Mouse (Mus musculus): ENCODE measurements around the gene Crym.

Crym gene

DNA sequence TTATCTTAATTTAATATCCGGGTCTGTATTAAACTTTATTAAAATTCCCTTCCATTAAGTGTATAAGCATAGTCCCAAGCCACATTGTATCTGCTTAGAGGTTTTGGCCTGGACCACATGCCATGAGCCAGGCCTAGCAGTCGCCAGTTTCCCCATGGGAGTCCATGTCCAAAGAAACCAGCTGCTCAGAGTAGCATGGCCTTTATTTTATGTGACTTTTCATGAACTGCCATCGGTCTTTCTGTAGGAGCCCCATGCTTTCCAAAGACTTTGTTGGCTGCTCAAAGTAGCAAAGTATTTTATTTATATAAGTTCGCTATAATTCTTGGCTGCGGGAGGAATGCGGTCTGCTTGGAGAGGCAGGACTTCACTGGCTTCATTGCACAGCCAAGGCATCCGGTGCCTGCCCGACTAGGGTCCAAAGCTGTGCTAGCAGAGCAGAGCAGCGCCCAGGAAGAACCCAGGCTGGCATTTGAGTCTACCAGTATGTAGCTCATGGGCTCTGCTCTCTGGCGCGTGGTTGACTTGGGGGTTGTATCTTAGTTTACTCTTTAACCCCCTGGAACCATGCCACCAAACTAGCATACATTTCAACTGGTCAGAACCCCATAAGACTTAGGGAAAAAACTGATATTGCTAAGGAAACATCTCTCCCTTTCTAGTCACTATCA, 38.2 kb downstream of the Crym start:
- peak in 1 of 2 experiments; percentile 57 for DNase-seq (ENCODE audit: low spot score in 2 of 2)

DNA sequence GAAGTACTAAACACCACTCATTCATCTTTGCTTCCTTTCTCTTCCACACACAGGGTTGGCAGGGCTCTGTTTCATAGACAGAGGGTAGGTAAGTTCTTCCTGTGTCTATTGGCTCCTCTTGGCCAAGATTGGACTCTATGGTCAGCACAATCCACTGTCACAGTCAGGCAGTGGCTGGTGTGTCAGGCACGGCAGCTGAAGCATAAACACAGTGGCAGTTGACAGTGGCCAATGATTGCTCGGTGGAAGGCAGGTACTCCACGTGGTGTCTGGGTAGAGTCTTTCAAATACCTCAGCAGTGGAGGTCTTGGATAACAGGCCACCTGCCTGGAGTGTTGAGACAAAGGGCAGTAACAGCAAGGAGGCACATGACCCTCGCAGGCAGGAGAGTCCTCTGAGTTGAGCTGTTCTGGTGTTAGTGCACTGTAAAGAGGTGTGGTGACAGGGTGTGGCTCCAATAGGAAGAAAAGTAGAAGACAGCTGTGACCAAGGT, 43.7 kb downstream of the Crym start:
- no peak for DNase-seq (ENCODE audit: low spot score in 2 of 2)

DNA sequence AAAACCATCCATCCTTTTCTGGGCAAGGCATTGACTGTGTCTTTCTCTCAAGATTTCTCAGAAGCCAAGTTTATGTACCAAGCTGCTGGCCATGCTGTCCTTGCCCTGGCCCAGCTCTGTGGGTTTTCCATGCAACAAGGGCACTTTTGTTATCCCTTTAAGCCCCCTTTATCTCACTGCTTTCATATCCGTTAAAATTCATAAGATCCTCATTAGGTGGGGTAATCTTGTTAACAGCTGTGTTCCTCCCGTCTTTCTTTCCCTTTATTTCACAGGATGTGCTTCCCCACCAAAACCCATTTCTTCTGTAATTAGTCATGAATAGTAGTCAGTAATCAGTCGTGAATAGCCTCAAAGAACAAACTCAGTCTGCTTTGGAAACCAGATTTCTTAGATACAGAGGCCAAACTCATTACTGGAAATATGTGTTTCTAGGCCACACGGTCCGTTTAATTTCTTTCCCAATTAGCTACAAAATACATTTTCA, 44.3 kb downstream of the Crym start:
- no peak for DNase-seq (ENCODE audit: low spot score in 2 of 2)

DNA sequence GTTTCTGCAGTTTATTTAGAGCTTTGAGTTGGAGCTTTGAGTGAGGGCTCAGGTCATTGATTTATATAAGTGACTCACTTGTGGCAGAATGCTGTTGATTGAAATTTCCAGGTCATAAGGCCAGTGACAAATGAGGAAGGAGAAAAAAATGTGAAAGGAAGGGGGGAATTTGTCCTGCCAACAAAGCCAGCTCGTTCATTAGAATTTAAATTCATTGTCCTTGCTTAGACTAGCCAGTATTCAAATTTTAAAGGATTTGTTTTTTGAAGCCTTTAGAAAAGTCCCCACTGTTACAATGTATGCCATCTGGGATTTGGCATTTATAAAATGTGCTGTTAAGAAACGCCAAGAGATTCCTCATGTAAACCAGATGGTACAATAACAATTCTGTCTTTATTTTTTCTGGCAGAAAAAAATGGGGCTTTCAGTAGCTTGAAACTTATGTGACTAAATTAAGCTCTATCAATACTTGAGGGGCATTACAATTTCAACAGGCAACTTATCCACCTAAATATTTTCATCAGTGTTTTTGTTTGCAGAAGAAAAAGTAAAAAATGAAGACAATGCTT, 45.0 kb downstream of the Crym start:
- no peak for DNase-seq (ENCODE audit: low spot score in 2 of 2)

DNA sequence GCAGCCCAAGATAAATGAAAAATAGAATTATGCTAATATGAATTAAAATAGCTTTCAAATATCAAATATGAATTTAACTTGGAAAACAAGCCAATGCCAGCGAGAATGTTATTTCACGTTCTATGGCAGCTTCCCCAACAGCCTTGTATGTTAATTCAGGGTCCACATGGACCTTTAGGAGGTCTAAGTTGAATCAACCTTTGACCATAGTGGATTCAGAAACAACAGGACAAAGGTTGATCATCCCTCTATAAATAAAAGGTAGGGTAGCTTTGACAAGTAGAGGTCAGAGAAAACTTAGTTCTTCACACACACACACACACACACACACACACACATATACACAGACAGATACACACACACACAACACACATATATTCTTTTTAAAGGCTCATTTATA, 51.0 kb downstream of the Crym start:
- DNase-seq (ENCODE audit: low spot score in 2 of 2) = no peak

DNA sequence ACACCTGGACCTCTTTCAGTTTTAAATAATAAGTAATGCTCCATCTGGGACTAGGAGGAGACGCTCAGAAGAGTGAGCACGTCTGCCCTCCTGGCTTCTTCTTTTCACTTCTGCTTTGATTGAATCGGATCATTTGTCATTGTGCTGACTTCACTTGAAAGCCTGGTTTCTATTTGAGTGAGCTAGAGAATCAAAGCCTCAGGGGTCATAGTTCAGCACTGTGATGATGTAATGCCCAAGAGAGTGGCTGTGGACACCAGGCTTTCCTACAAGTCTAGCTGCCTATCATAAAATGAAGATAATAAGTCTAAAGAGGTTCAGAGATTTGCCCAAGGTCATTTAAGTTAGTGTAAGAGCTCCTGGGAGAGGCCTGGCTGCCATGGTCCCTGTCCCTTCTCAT, 51.7 kb downstream of the Crym start:
- DNase-seq (ENCODE audit: low spot score in 2 of 2) = no peak

DNA sequence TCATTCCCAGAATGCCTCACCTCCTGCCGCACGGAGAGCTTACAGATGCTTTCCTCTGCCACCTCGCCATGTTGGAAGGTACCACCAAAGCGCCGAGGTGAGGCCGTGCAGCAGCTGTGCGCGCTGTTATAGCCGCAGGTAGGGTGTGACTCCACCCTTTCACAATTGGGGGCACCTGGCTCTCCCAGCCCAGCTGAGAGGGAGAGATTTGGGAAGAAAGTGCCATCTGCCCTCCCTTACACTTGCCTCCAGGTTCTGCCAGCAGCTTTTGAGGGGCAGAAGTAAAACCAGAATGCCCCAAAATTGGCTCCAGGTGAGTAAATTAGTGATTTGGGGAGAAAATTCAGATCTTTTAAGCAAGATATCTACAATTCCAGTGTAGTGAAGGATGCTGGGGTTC, 56.7 kb downstream of the Crym start, which contains the start of gene Zp2:
TSS of gene Zp2 (minus strand) at position 101 of the 400 bp plus-strand sequence.
- no peak for DNase-seq (ENCODE audit: low spot score in 2 of 2)

DNA sequence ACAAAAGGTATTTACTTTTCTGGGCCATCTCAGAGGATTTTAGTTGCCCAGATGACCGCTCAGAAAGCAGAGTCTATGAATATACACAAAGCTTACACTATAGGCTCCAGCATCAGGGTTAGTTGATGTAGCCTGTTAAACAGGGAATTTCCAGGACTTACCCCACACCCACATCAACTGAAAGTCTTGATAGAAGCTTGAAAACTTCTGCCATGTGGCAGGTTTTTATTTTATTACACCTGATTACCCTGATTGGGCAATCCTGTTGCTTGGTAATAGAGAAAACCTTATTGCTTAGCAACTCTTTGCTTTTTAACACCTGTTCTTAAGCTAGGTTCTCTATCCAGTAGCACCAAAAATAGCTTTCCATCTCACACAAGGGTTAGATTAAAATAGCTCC, 59.2 kb downstream of the Crym start:
- no peak for DNase-seq (ENCODE audit: low spot score in 2 of 2)

All from spleen, postnatal 4 days (tissue).